Mouse (Mus musculus): ENCODE data around the gene 2310033P09Rik. TPM values are rescaled to one million over a fixed set of nuclear protein-coding genes. Genes with fewer than 3 reads are reported as not detected.
A peak's percentile ranks its signal among the peaks of the same experiment; 100 is the strongest.

The 2310033P09Rik gene
- polyA plus RNA-seq, 1 experiment from 2014 or later = 18.8 TPM

GRCm38 (mm10) chr11:59169807-59170206 is 38.3 kb upstream of the 2310033P09Rik start:
- no peaks in the 10 kb centered on the region for H3K9me3 ChIP-seq (replicated peaks; ENCODE audit: control insufficient read depth, low read length)
- no peak overlapping the region for H3K4me2 ChIP-seq (ENCODE audit: low read depth, low read length)
- no peak for ATAC-seq (replicated peaks; ENCODE audit: extremely low read depth, insufficient read depth, low FRiP score)
- 34% methylated on average over 3 of the region's 3 CpGs for WGBS
- no peak overlapping the region for H3K27ac ChIP-seq (ENCODE audit: low read length)
- peaks cover 9% of the 10 kb centered on the region for H3K27me3 ChIP-seq (ENCODE audit: control insufficient read depth, insufficient read depth, low read length)
- no peak overlapping the region for H3K9ac ChIP-seq (ENCODE audit: low read length)
- H3K4me1 ChIP-seq (ENCODE audit: control insufficient read depth, insufficient read depth, low read length) = 0 out of 2 replicates have a peak, but pooled peaks cover 3% of the 10 kb centered on the region
- H3K4me3 ChIP-seq (ENCODE audit: low read length) = no peak overlapping the region
- H3K36me3 ChIP-seq (ENCODE audit: control insufficient read depth, insufficient read depth) = no peaks in the 10 kb centered on the region

DNA sequence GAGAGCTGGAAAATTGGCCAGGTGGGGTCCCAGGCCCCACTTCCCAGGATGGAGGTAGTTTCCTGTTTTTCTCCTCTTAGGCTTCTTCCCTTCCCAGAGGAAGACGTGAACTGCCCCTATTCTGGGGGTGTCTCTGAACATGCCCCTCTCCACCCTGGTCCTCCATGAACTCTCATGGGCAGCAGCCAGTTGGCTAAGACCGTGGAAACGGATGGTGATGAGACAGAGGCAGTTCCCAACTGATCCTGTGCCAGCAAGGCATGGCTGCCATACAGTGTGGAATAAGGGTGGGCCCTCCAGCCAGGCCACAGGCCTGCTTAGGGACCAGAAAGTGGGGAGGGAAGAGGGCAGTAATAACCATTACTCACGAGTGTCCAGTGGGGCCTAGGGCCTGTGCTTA is 37.6 kb upstream of the 2310033P09Rik start:
- no peak for ATAC-seq (replicated peaks; ENCODE audit: extremely low read depth, insufficient read depth, low FRiP score)
- 65% methylated on average over 4 of the region's 4 CpGs for WGBS

DNA sequence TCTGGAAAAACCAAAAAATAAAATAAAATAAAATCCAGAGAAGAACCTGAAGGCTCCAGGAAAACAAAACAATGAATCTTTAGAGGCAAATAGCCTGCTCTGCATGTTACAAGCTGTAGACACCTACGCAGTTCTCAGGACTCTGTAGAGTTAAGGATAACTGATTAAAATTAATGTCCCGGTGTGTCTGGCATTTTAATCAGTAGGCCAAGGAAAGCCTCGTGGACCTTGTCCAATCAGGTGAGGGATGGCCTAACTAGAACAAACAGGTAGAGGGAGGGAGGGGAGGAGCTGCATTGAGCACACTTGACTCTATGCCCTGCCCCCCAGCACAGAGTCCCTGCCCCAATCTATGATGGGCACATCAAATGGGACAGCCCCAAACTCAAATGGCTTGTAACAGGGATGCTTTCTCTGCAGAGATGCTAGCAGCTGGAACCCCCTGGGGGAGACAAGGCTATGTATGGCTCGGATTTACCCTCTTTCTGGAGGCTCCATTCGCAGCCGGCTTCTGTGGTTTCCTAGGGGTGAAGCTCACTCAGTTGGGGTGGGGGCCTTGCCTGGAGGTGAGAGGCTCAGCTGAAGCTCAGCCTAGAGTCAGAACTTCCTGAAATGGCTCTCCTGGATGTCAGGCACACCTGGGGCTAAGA is 33.8 kb upstream of the 2310033P09Rik start:
- Histone ChIP-seq H3K9me3 (replicated peaks; ENCODE audit: control insufficient read depth, low read length) (no peaks in the 10 kb centered on the region), H3K9ac (ENCODE audit: low read length) (no peak overlapping the region), H3K27me3 (ENCODE audit: control insufficient read depth, insufficient read depth, low read length) (peaks cover 43% of the 10 kb centered on the region), H3K27ac (ENCODE audit: low read length) (no peak overlapping the region), H3K4me1 (ENCODE audit: control insufficient read depth, insufficient read depth, low read length) (peaks cover 4% of the 10 kb centered on the region; the same call in 1 of the 2 replicates), H3K4me2 (ENCODE audit: low read depth, low read length) (no peak overlapping the region), H3K4me3 (ENCODE audit: low read length) (no peak overlapping the region), H3K36me3 (ENCODE audit: control insufficient read depth, insufficient read depth) (no peaks in the 10 kb centered on the region)
- no peak for ATAC-seq (replicated peaks; ENCODE audit: extremely low read depth, insufficient read depth, low FRiP score)
- 57% methylated on average over 6 of the region's 6 CpGs for WGBS

More for the DNA sequence above, 37.6 kb upstream of the 2310033P09Rik start:
- Histone ChIP-seq H3K4me1 (ENCODE audit: control insufficient read depth, insufficient read depth, low read length) (0 out of 2 replicates have a peak, but pooled peaks cover 3% of the 10 kb centered on the region), H3K27me3 (ENCODE audit: control insufficient read depth, insufficient read depth, low read length) (peaks cover 17% of the 10 kb centered on the region), H3K9ac (ENCODE audit: low read length) (no peak overlapping the region), H3K27ac (ENCODE audit: low read length) (no peak overlapping the region), H3K4me3 (ENCODE audit: low read length) (no peak overlapping the region), H3K9me3 (replicated peaks; ENCODE audit: control insufficient read depth, low read length) (no peaks in the 10 kb centered on the region), H3K36me3 (ENCODE audit: control insufficient read depth, insufficient read depth) (no peaks in the 10 kb centered on the region), H3K4me2 (ENCODE audit: low read depth, low read length) (no peak overlapping the region)

GRCm38 (mm10) chr11:59176475-59176874 is 31.6 kb upstream of the 2310033P09Rik start:
- 3% methylated on average over 48 of the region's 48 CpGs for WGBS
- H3K36me3 ChIP-seq (ENCODE audit: control insufficient read depth, insufficient read depth) = no peaks in the 10 kb centered on the region
- H3K27ac ChIP-seq (ENCODE audit: low read length) = no peak overlapping the region
- H3K4me2 ChIP-seq (ENCODE audit: low read depth, low read length) = peak overlapping the region; percentile 52
- ATAC-seq (replicated peaks; ENCODE audit: extremely low read depth, insufficient read depth, low FRiP score) = no peak
- H3K27me3 ChIP-seq (ENCODE audit: control insufficient read depth, insufficient read depth, low read length) = peaks cover 43% of the 10 kb centered on the region
- no peaks in the 10 kb centered on the region for H3K9me3 ChIP-seq (replicated peaks; ENCODE audit: control insufficient read depth, low read length)
- H3K9ac ChIP-seq (ENCODE audit: low read length) = peak overlapping the region; percentile 33; the same call in 1 of the 2 replicates
- peaks cover 11% of the 10 kb centered on the region for H3K4me1 ChIP-seq (ENCODE audit: control insufficient read depth, insufficient read depth, low read length)
- peak overlapping the region; percentile 37 for H3K4me3 ChIP-seq (ENCODE audit: low read length)

DNA sequence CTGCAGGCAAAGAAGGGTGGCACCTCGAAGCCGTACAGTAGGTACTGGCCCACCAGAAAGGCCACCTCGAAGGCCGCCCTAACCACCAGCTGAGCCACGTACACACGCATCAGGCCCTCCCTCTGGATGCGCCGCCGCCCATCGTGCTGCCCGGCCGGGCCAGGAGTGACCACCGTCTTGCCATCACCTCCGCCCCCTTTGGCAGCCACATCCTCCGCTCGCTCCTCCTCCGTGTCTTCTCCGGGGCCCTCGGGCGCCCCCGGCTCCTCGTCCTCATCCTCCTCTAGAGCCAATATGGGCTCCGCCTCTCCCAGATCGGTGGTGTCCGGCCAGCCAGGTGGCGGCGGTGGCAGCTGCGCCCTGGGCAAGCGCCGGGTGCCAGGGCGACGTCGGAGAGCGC is 31.2 kb upstream of the 2310033P09Rik start:
- Histone ChIP-seq H3K9me3 (replicated peaks; ENCODE audit: control insufficient read depth, low read length) (no peaks in the 10 kb centered on the region), H3K27me3 (ENCODE audit: control insufficient read depth, insufficient read depth, low read length) (peaks cover 43% of the 10 kb centered on the region), H3K4me1 (ENCODE audit: control insufficient read depth, insufficient read depth, low read length) (peaks cover 11% of the 10 kb centered on the region), H3K4me3 (ENCODE audit: low read length) (peak overlapping the region; percentile 37), H3K4me2 (ENCODE audit: low read depth, low read length) (peak overlapping the region; percentile 52), H3K27ac (ENCODE audit: low read length) (no peak overlapping the region), H3K9ac (ENCODE audit: low read length) (0 out of 2 replicates have a peak overlapping the region, but pooled peaks have one; percentile 33), H3K36me3 (ENCODE audit: control insufficient read depth, insufficient read depth) (no peaks in the 10 kb centered on the region)
- no peak for ATAC-seq (replicated peaks; ENCODE audit: extremely low read depth, insufficient read depth, low FRiP score)
- WGBS = 4% methylated on average over 34 of the region's 34 CpGs

GRCm38 (mm10) chr11:59182864-59183331 is 25.2 kb upstream of the 2310033P09Rik start, which contains the start of gene Gjc2:
Gene Gjc2 (minus strand): TSS chr11:59183213.
- peaks cover 14% of the 10 kb centered on the region for H3K36me3 ChIP-seq (ENCODE audit: control insufficient read depth, insufficient read depth)
- peaks cover 3% of the 10 kb centered on the region for H3K27me3 ChIP-seq (ENCODE audit: control insufficient read depth, insufficient read depth, low read length)
- H3K4me1 ChIP-seq (ENCODE audit: control insufficient read depth, insufficient read depth, low read length) = peaks cover 20% of the 10 kb centered on the region
- peak within 1 kb of the TSS; percentile 81 for H3K27ac ChIP-seq (ENCODE audit: low read length)
- H3K4me2 ChIP-seq (ENCODE audit: low read depth, low read length) = peak within 1 kb of the TSS; percentile 31; the same call in 1 of the 2 replicates
- no peaks in the 10 kb centered on the region for H3K9me3 ChIP-seq (replicated peaks; ENCODE audit: control insufficient read depth, low read length)
- ATAC-seq (replicated peaks; ENCODE audit: extremely low read depth, insufficient read depth, low FRiP score) = peak; percentile 59
- H3K4me3 ChIP-seq (ENCODE audit: low read length) = no peak within 1 kb of the TSS
- 23% methylated on average over 3 of the region's 3 CpGs for WGBS
- H3K9ac ChIP-seq (ENCODE audit: low read length) = peak within 1 kb of the TSS; percentile 26

- ATAC-seq (replicated peaks; ENCODE audit: extremely low read depth, insufficient read depth, low FRiP score) = peak; percentile 71
- Histone ChIP-seq H3K4me2 (ENCODE audit: low read depth, low read length) (peak overlapping the region; percentile 31; the same call in 1 of the 2 replicates), H3K4me3 (ENCODE audit: low read length) (no peak overlapping the region), H3K9ac (ENCODE audit: low read length) (peak overlapping the region; percentile 26), H3K27me3 (ENCODE audit: control insufficient read depth, insufficient read depth, low read length) (no peaks in the 10 kb centered on the region), H3K36me3 (ENCODE audit: control insufficient read depth, insufficient read depth) (peaks cover 14% of the 10 kb centered on the region), H3K27ac (ENCODE audit: low read length) (peak overlapping the region; percentile 81), H3K4me1 (ENCODE audit: control insufficient read depth, insufficient read depth, low read length) (peaks cover 20% of the 10 kb centered on the region), H3K9me3 (replicated peaks; ENCODE audit: control insufficient read depth, low read length) (no peaks in the 10 kb centered on the region)
- WGBS = 13% methylated on average over 3 of the region's 3 CpGs
Measured at GRCm38 (mm10) chr11:59183821-59184220, 24.3 kb upstream of the 2310033P09Rik start.

- no peak for ATAC-seq (replicated peaks; ENCODE audit: extremely low read depth, insufficient read depth, low FRiP score)
- H3K9me3 ChIP-seq (replicated peaks; ENCODE audit: control insufficient read depth, low read length) = no peaks in the 10 kb centered on the region
- H3K4me3 ChIP-seq (ENCODE audit: low read length) = no peak overlapping the region
- WGBS = 88% methylated on average over 5 of the region's 5 CpGs
- H3K4me1 ChIP-seq (ENCODE audit: control insufficient read depth, insufficient read depth, low read length) = peaks cover 13% of the 10 kb centered on the region
- peaks cover 14% of the 10 kb centered on the region for H3K36me3 ChIP-seq (ENCODE audit: control insufficient read depth, insufficient read depth)
- H3K27ac ChIP-seq (ENCODE audit: low read length) = no peak overlapping the region
- no peak overlapping the region for H3K9ac ChIP-seq (ENCODE audit: low read length)
- no peak overlapping the region for H3K4me2 ChIP-seq (ENCODE audit: low read depth, low read length)
- no peaks in the 10 kb centered on the region for H3K27me3 ChIP-seq (ENCODE audit: control insufficient read depth, insufficient read depth, low read length)
Measured at GRCm38 (mm10) chr11:59185490-59185889, 22.6 kb upstream of the 2310033P09Rik start.

DNA sequence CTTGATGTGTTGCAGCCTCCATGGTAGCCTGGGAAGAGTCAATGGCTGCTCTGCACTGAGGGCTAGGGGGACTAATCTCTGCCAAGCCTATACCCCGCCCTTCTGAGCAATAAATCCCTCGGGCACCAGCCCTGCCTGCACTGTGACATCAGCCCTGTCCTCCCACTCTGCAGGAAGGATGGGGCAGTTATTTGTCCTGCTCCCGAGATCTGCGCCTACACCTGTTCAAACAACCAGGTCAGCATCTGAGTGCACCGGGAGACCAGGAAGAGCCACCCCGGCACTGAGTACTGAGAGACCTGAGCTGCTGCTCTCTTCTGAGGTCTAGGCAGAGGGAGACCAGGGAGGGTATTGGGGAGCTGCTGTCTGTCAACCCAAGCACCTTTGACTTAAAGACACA is 20.4 kb upstream of the 2310033P09Rik start:
- 75% methylated on average over 6 of the region's 6 CpGs for WGBS
- no peak for ATAC-seq (replicated peaks; ENCODE audit: extremely low read depth, insufficient read depth, low FRiP score)

More for the DNA sequence above, 20.4 kb upstream of the 2310033P09Rik start:
- Histone ChIP-seq H3K4me2 (ENCODE audit: low read depth, low read length) (no peak overlapping the region), H3K27me3 (ENCODE audit: control insufficient read depth, insufficient read depth, low read length) (no peaks in the 10 kb centered on the region), H3K4me3 (ENCODE audit: low read length) (no peak overlapping the region), H3K4me1 (ENCODE audit: control insufficient read depth, insufficient read depth, low read length) (peaks cover 18% of the 10 kb centered on the region), H3K27ac (ENCODE audit: low read length) (no peak overlapping the region), H3K36me3 (ENCODE audit: control insufficient read depth, insufficient read depth) (peaks cover 14% of the 10 kb centered on the region), H3K9me3 (replicated peaks; ENCODE audit: control insufficient read depth, low read length) (no peaks in the 10 kb centered on the region), H3K9ac (ENCODE audit: low read length) (no peak overlapping the region)

Measured in heart, embryonic 16.5 days (tissue).